Mouse (Mus musculus) ES-Bruce4 (cell line): ENCODE data around the gene Arl8b.

ENCODE experiments used
- CTCF ChIP-seq: IDR thresholded peaks from one replicate; pipeline ENCODE4 v1.8.1; 2011; ENCODE audit warnings: low read depth, low read length
- EP300 ChIP-seq: IDR thresholded peaks from 2 replicates; pipeline ENCODE4 v1.6.1; 2011; ENCODE audit warnings: low read depth, low read length; ENCODE audit not compliant: insufficient read depth
- POLR2A ChIP-seq: IDR thresholded peaks from one replicate; pipeline ENCODE4 v1.8.1; 2011; ENCODE audit warnings: low read length; ENCODE audit not compliant: insufficient read depth

GRCm38 (mm10) chr6:108784056-108784455, 1.2 kb downstream of the Arl8b start:
- TF ChIP-seq POLR2A (no peak), CTCF (no peak), EP300 (no peak)
